Mouse (Mus musculus) left cerebral cortex, adult 18-20 months (tissue): ENCODE measurements around the gene Klf7. TPM values are rescaled to one million over a fixed set of nuclear protein-coding genes. Genes with fewer than 3 reads are reported as not detected.

Experiments used
- DNase-seq, 2 experiments: peaks; one replicate each; pipeline ENCODE4 v3.0.0; 2021 to 2022; ENCODE audit warnings: low spot score in 2 of 2, mixed read lengths in 1 of 2
- total RNA-seq, 2 experiments: library from RNA; stranded (reverse); gene quantifications; 2 replicates each; pipeline ENCODE4 v1.2.3; 2021

Klf7 gene
- total RNA-seq, 2 experiments from 2014 or later, result 36.9 to 38.5 TPM

DNA sequence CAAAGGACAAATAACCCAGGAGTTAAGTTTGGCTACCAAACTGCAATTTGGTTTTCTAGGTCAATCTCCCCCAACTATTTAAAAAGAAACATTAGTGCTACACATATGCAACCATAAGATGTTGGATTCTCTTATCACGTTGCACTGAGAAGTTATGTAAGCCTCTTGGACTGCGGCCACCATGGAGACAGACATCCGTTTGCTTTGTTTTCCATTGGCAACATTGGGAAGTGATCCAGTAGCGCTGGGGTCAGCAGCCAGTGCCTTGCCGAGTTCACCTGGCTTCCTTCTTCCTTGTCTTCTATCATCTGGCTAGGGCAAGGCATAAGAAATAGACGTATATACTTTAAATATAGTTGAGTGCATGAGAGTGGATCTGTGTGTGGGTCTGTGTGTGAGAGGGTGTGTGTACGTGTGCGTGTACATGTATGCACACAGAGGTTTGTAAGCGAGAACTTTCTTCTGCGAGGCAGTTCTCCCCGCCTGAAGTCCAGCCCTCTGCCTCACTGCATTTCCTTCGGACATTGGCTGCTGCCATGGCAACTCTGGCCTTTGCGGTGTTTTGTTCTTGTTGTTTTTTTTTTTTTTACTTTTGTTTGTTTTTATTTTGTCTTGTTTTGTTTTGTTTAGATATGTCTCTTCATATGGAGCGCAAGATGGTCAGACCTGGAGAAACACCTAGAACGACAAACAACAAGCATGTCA is 86.8 kb downstream of the Klf7 start:
- no peak for DNase-seq

DNA sequence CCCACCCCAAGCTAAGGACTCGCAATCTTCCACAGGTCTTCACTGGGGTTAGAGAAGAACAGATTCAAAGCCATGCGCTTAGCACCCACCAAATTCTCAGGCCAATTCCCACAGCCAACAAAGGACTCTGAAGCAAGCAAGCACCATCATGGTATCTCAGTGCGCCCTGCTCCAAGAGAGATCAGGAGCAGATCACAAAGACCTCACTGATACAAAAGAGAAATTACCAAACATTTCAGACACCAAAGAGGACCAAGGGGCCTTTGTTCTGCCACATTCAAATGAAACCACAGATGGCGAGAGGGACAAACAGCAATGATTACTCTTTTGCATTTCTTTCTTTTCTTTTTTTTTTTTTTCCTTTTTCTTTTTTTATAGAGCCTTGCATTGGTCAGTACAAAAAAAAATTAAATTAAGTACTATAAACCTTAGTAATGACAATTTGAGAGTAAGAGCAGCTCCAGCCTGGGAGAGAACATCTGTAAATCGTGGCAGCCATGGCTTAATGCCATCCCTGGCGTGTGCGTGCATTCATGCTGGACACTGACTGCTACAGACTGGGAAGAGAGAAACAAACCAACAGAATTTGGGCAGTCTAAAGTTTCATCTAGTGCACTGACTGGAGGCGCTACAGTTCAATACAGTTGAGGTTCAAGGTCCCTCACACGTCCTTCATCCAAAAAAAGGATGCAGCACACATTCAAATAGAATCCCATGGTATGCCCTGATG is 89.4 kb downstream of the Klf7 start:
- DNase-seq, result no peak

DNA sequence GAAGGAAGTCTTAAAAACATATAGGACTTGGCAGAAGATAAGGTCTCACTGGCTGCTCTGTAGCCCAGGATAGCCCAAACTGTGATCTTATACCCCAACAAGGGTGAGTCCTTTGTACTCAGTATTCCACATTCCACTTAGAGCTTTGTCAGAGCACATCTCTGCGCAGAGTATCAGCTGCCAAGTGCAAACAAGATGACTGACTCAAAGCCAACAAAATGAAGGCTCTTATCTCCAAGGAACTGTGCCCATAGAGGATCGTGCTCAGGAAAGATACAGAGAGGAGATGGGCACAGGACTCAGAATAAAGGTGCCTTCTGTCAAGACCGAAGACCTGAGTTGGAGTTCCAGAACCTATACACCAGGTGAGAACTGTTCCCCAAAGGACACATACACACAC is 100.1 kb downstream of the Klf7 start:
- DNase-seq, result no peak

DNA sequence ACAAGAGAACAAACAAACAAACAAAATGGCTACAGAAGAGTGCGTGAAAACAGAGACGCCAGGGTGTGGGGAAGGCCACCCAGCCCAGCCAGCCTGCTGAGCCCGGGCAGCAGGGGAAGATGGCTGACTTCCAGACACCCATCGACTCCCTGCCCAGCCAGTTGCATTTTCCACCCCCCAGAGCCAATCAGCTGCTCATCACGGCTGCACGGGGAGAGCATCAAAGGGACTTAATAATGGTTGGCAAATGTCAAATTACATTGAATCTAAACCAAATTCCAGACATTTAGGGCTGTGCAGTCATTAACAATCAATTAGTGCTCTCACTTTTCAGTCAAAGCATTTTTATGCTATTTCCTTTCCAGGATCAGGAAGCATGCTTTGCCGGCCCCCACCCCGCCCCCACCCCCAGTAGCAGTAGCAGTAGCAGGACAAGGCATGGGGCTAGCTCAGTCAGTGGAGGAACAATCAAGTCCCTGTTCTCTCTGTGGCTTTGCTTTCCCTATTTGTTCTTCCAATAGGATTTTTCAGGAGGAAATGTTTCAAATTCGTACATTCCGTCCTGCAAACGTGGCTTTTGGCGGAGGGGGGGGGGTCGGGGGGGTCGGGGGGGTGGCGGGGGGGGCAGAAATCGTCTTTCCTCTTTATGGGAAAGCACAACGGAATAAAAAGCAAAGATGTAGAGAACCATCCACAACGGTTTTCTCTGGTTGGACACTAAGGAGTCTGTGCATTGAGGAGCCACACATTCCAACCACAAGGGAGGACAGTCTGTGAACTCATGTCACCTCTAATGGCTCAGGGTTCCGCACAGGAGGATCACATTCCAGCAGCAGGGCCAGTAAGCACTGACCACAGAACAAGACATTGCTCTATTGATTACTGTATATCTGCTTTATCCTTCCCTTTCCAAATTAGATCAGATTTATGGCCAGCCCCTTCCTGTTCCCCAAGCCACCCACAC is 101.1 kb downstream of the Klf7 start:
- DNase-seq, result peak in 1 of 2 experiments; percentile 42

DNA sequence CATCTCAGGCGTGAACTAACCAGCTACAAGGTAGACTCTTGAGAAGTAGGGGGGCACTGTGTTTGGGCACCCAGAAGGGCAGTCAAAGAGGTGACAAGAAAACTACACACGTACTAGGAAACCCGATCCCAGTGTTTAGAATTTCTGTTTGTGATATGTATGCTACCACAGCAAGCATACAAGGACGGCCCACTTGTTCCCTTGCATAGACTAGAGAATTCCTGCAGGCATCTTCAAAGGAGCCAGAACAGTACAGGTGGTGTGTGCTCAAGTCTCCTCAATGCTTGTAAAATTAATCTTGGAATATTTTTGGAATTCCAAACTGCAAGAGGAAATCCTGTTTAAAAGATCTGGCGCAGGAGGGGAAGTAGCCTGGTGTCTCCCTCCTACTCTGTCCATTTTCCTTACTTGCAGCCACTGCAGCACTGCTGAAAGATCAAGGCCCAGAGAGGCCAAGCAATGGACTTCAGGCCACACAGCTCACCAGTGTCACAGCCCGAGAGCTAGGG is 102.9 kb downstream of the Klf7 start:
- no peak for DNase-seq

DNA sequence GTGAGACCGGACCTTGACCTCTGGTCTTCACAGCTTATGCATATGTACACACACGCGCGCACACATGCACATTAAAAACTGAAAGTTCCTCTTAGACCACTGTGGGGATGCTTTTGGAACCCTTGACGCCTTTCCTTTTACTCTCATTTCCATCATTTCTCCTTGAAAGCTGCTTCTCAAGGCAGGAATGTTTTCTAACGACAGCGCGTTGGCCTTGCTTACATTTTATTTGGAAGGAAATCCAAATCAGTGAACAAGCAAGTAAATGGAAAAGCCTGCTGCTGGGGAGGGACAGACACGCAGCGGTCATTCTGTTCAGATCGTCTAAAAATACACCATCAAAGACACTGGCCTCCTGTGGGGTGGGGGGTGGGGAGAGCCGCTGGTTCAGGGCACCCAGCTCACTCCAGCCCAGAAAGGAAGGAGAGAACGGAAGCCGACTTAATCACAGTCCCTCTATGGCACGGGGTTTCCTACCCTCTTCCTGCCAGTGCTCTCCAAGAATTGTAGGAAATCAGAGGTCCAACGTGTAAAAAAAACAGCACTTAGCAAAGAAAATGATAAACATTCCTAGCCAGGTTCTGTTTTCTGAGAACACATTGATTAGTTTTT is 103.5 kb downstream of the Klf7 start:
- DNase-seq, result no peak

DNA sequence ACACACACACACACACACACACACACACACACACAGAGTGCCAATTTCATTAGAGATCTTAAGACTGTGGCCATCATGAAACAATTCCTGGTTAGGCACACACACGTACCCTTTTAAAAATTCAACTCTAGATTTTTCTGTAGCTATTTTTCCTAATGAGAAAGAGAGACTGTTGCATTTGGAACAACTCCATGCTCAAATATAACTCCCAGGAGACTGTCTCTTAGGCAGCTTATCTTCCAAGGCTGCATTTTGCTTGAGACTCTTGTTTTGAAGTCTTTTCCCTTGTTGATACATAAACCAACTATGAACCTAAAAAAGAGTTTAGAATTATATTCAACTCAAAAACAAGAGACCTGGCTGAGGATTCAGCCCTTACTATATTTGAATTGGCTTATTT is 108.0 kb downstream of the Klf7 start:
- DNase-seq, result no peak

DNA sequence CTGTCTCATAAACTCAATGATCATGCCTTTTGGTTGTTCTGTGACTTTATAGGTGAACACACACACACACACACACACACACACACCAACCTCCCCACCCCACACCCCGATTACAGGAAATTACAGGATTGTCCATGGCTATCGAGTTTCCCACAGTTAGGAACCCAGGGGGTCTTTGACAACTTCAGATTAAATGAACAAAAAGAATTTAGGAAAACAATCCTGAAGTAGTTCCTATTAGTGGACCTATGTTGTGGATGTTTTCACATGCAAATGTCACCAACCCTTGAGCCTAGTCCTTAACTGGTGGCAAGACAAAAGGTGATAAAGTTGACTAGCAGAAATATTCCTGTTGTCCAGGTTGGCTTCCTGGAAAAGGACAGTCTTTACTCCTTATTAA is 113.1 kb downstream of the Klf7 start:
- no peak for DNase-seq

DNA sequence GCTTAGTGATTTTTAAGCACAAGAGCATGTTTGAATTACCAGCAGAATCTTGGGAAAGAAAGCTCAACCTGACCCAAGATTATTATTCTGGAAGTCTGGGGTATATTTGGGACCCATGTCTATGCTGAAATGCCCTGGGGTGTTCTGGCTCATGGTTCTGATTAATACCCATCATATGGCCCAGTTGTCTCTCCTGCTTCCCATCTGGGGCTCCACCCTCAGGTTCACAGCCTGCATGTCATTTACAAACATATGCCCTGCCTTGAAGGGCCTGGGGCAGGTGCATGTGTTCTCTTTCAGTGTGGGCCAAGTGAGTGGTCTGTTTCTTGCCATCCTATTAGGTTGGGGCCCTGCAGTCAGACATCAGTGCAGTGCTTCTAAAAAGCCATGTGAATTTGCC is 114.1 kb downstream of the Klf7 start:
- DNase-seq, result no peak

DNA sequence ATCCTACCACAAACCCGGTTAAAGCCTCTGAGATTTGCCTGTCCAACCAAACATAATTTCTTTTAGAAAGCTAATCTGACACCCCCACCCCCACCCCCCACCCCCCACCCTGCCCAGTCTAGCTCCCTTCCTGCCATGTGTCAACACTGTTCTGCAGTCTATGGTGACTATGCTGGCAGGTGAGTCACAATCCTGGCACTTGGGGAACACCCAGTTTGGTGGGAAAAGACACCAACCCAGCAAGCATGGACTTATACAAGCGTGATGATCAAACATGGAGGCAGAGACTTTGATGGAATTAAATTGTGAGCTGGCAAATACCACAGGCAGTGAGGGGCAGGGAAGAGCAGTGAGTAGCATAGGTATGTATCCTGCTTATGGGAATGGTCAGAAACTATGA is 116.9 kb downstream of the Klf7 start:
- no peak for DNase-seq

DNA sequence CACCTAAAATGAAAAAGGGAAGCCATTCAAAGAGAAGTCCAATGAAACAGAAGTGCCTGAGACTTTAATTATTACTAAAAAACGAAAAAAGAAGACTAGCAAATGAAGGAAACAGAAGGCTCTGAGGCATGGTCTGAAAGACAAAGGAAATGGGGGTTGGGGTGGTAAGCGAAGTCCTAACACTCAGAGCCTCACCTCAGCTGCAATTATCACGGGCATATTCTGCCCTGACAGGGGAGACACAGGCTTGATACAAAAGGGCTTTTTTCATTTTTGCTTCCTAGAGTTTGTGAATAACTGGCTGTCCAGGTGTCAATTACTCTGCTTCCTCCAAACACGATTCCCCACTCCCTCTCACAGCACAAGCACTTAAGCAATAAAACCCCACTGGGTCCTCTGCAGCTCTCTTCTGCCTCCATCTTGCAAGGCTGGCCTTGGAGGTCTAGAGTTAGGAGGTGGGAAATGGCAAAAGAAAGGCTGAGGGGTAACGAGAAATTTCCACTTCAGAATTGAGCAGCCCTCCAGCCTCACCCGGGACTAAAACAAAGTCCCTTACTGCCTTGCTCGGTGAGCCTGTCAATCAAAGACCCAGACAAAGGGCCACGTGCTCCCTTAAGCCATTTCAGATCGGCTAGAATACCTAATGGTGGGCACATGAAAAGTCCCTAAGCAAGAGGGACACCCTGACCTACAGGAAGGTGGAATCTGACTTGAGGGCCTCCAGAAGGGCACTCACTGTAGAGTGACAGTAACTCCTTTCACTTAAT is 118.4 kb downstream of the Klf7 start:
- DNase-seq, result no peak

DNA sequence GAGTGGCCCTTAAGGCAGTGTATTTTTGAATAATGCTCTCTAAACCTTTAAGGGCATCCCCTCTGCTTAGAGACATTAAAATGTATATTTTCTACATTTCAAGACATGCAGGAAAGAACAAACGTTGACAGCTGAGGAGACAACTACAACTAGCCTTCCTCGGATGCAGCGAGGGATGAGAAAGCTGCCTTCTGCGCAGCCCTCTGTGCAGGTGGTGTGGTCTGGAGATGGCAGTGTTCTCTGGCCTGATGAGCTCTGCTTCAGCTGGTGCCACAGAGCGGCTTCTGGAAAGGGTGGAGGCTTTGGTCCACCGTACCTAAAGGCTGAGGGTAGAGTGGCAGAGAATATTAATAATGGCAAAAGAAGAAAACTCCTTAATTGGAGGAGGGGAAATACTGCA is 120.0 kb downstream of the Klf7 start:
- DNase-seq, result no peak

DNA sequence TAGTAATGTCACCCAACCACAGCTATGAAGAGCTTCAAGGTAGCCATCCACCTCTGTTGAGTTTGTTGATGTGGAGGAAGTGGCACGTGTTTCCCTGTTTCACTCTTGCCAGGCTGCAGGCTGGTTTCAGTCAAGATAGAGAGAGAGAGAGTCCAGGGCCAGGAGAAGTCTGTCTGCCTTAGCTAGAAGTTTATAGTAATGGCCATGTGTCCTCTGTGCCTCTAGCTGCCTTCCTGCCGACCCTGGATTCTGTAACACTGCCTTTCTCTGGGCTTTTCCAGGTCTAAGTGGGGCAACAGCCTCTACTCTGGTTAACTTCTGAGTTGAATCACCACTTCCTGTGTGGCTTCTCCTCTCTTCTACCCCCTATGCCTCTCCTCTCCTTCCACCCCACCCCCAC is 121.5 kb downstream of the Klf7 start:
- no peak for DNase-seq

DNA sequence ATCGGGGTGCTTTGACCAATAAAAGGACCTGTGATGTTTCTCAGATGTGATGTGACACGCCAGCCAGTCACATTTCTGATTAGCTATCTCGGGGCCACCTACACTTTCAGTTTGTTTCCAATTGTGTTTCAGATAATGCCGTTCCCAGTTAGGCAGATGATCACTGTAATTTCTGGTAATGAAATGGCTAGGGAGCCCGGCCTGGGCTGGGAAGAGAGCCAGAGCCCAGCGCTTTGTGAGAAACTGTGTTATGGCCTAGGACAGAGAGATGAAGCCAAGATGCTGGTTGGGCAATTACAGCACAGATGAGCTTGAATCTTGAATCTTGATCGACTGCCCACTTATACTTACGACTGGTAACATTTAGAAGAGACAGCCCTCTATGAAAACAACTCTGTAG is 122.6 kb downstream of the Klf7 start:
- DNase-seq, result no peak

DNA sequence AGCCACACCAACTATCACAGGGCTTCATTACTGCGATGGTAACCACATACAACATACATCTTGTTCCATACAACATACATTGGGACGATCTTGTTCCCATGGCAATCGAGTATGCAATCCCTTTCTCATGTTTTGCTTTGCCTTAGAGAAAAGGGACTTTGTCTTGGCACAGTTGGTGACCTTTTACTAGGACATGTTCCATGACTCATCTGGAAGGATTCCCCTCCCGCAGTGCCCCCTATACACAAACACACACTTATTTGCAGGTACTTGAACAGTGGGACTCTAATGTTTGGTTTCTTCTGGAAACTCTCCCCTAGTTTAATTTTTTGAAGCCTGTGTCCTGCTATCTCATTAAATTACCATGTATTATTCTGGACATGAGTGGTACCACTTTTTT is 123.2 kb downstream of the Klf7 start:
- no peak for DNase-seq

DNA sequence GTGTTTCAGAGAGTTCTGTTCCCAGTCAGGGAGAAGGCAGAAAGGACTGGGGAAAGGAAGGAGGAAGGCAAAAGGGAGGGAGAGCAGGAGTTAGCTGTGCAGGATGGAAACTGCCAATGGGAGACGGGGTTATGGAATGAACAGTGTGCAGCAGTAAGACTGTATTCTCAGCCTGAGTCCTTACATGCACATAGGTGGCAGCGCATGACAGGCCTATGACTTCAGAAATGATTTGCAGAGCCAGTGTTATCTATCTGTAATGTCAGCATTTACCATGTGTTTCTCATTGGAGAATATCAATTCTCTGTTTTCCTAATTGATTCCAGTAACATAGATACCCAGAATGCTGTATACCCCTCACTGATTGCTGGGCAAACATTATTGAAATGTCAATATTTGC is 123.9 kb downstream of the Klf7 start:
- DNase-seq, result no peak

DNA sequence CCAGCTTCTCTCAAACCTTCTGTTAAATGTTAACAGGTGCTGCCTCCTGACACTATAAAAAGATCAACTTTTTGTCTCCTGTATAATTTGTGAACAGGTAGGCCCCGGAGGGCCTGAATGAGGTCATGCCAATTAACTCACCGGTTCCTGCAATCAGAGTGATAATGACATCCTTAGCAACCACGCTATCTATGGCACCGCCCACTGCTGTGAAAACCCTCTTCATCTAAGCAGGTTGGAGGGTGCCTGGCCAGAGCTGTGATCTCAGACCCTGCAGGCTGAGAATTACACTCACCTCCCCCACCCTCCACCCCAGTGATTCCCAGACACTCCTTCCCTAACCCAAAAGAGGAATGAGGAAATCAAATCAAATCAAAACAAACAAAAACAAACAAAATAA is 126.3 kb downstream of the Klf7 start:
- no peak for DNase-seq

DNA sequence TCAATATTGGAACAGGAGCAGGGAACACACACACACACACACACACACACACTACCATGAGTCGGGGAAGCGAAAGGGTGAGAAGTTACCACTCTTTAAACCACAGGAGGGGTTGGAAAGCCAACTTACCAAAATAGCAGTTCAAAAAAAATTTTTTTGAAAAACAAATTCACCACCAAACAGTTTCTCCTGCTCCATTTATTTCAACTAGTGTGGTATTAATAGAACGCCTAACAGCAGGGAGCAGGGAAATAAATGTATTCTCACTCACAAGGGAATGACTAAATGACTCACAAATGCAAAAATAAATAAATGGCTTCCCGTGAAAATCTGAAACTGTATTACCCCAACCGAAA is 127.0 kb downstream of the Klf7 start:
- DNase-seq, result no peak

DNA sequence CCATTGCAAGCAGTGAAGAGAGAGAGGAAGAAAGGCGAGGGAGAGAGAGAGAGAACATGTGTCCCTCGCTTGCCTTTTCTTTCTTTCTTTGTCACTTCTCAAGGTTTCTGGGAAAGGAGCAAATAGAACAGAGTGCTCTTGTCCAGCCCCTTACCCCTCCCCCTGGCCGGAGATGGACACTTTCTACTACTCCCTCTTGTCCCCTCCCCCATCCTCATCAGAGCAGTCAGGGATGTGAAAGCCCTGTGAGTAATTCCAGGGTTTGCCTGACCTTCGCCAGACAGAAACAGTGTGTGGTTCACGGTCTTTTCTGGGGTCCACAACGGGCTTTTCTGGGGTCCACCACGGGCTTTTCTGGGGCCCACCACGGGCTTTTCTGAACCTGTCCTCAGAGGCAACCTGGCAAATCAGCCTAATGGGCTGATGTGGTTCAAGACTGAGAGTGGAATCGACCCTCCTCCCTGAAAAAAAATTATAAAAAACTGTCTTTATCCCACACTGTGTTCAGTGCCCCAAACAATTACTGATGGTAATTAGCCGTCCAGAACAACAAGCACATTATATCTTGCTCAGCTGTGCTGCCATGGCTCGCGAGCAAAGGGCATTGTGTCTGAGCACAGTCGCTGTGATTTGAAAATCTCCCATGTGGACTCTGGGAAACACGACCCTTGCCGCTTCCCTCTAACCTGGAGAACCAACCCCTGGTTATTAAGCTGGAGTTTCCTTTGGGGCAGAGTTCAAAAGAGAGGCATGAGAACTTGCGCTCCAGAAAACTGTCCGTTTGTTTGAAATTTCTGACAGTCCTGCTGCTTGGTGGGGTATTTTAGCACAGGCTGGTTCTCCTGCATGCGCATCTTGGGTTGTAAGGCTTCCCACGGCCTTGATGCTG is 127.6 kb downstream of the Klf7 start:
- peak in 1 of 2 experiments; percentile 22 for DNase-seq

DNA sequence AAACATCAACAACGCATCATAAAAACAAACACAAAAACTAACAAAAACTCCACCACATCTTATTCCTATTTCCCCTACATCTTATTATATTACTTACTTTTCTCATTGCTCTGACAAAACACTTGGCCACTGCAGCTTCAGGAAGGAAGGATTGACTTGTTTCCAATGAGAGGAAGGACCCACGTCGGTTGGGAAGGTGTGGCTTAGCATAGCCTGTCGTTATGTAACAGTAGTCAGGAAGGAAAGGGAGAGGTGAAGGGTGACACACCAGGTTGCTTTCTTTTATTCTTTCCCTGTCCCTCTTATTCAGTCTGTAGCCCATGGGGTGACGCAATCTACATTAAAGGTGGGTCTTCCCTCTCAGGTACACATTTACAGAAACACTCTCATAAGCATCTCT is 129.6 kb downstream of the Klf7 start:
- no peak for DNase-seq
